Mouse (Mus musculus): ENCODE measurements at regions not wholly inside any gene's neighbourhood (a gene's known extent, or its start where the extent isn't known, plus 50 kb on each side); places are given as distances from the start of the nearest gene placed in this dataset.
"Not testable (repeated sequence)": the region's sequence is repeated elsewhere in the genome, so short reads cannot be mapped to it uniquely, and the experiment has no call there.

- no peaks in the 10 kb centered on the region for H3K27me3 ChIP-seq (ENCODE audit: control insufficient read depth, insufficient read depth, low read length)
- no peaks in the 10 kb centered on the region for H3K4me1 ChIP-seq (ENCODE audit: control insufficient read depth, insufficient read depth, low read length)
- no peak overlapping the region for H3K4me2 ChIP-seq (ENCODE audit: low read depth, low read length)
- WGBS, result 50% methylated on average over 3 of the region's 3 CpGs
- no peak overlapping the region for H3K9ac ChIP-seq (replicated peaks; ENCODE audit: low read length)
- ATAC-seq (replicated peaks; ENCODE audit: insufficient number of reproducible peaks, low FRiP score, low TSS enrichment, low read depth), result no peak
- H3K36me3 ChIP-seq (replicated peaks; ENCODE audit: control insufficient read depth, insufficient read depth, low read depth, low read length), result no peaks in the 10 kb centered on the region
- no peak overlapping the region for H3K4me3 ChIP-seq (ENCODE audit: low read depth, low read length)
- H3K27ac ChIP-seq (replicated peaks; ENCODE audit: low read depth, low read length), result no peak overlapping the region
- no peak for DNase-seq (ENCODE audit: low spot score)
- no peaks in the 10 kb centered on the region for H3K9me3 ChIP-seq (replicated peaks; ENCODE audit: control insufficient read depth, low read length)
These were observed 1151.3 kb upstream of the Prmt6 start for GRCm38 (mm10) chr3:111402135-111402534.

GRCm38 (mm10) chr3:111393127-111393526 lies 1142.3 kb upstream of the Prmt6 start:
- ATAC-seq (replicated peaks; ENCODE audit: insufficient number of reproducible peaks, low FRiP score, low TSS enrichment, low read depth) (no peak), DNase-seq (ENCODE audit: low spot score) (no peak)
- H3K36me3 ChIP-seq (replicated peaks; ENCODE audit: control insufficient read depth, insufficient read depth, low read depth, low read length), result no peaks in the 10 kb centered on the region
- H3K9me3 ChIP-seq (replicated peaks; ENCODE audit: control insufficient read depth, low read length), result no peaks in the 10 kb centered on the region
- no peak overlapping the region for H3K27ac ChIP-seq (replicated peaks; ENCODE audit: low read depth, low read length)
- H3K27me3 ChIP-seq (ENCODE audit: control insufficient read depth, insufficient read depth, low read length), result no peaks in the 10 kb centered on the region
- H3K4me3 ChIP-seq (ENCODE audit: low read depth, low read length), result no peak overlapping the region
- H3K9ac ChIP-seq (replicated peaks; ENCODE audit: low read length), result no peak overlapping the region
- no peaks in the 10 kb centered on the region for H3K4me1 ChIP-seq (ENCODE audit: control insufficient read depth, insufficient read depth, low read length)
- no peak overlapping the region for H3K4me2 ChIP-seq (ENCODE audit: low read depth, low read length)

- not testable (repeated sequence) for ATAC-seq (replicated peaks; ENCODE audit: insufficient number of reproducible peaks, low FRiP score, low TSS enrichment, low read depth); H3K9ac ChIP-seq (replicated peaks; ENCODE audit: low read length); H3K36me3 ChIP-seq (replicated peaks; ENCODE audit: control insufficient read depth, insufficient read depth, low read depth, low read length); H3K27me3 ChIP-seq (ENCODE audit: control insufficient read depth, insufficient read depth, low read length); H3K27ac ChIP-seq (replicated peaks; ENCODE audit: low read depth, low read length); H3K4me2 ChIP-seq (ENCODE audit: low read depth, low read length); H3K4me3 ChIP-seq (ENCODE audit: low read depth, low read length); H3K9me3 ChIP-seq (replicated peaks; ENCODE audit: control insufficient read depth, low read length); DNase-seq (ENCODE audit: low spot score); H3K4me1 ChIP-seq (ENCODE audit: control insufficient read depth, insufficient read depth, low read length)
- 17% methylated on average over 1 of the region's 1 CpGs for WGBS
These were observed 1141.9 kb upstream of the Prmt6 start for GRCm38 (mm10) chr3:111392713-111393112.

GRCm38 (mm10) chr3:111386745-111387144 lies 1135.9 kb upstream of the Prmt6 start:
- WGBS, result 73% methylated on average over 1 of the region's 1 CpGs
- DNase-seq (ENCODE audit: low spot score), result no peak

GRCm38 (mm10) chr3:111386334-111386733 lies 1135.5 kb upstream of the Prmt6 start:
- Histone ChIP-seq H3K27me3 (ENCODE audit: control insufficient read depth, insufficient read depth, low read length) (no peaks in the 10 kb centered on the region), H3K9me3 (replicated peaks; ENCODE audit: control insufficient read depth, low read length) (no peaks in the 10 kb centered on the region), H3K9ac (replicated peaks; ENCODE audit: low read length) (no peak overlapping the region), H3K4me3 (ENCODE audit: low read depth, low read length) (no peak overlapping the region), H3K4me1 (ENCODE audit: control insufficient read depth, insufficient read depth, low read length) (no peaks in the 10 kb centered on the region), H3K4me2 (ENCODE audit: low read depth, low read length) (no peak overlapping the region), H3K27ac (replicated peaks; ENCODE audit: low read depth, low read length) (no peak overlapping the region), H3K36me3 (replicated peaks; ENCODE audit: control insufficient read depth, insufficient read depth, low read depth, low read length) (no peaks in the 10 kb centered on the region)
- ATAC-seq (replicated peaks; ENCODE audit: insufficient number of reproducible peaks, low FRiP score, low TSS enrichment, low read depth) (no peak), DNase-seq (ENCODE audit: low spot score) (no peak)

More at GRCm38 (mm10) chr3:111386745-111387144, 1135.9 kb upstream of the Prmt6 start:
- Histone ChIP-seq H3K4me3 (ENCODE audit: low read depth, low read length) (no peak overlapping the region), H3K36me3 (replicated peaks; ENCODE audit: control insufficient read depth, insufficient read depth, low read depth, low read length) (no peaks in the 10 kb centered on the region), H3K9ac (replicated peaks; ENCODE audit: low read length) (no peak overlapping the region), H3K4me2 (ENCODE audit: low read depth, low read length) (no peak overlapping the region), H3K27me3 (ENCODE audit: control insufficient read depth, insufficient read depth, low read length) (no peaks in the 10 kb centered on the region), H3K27ac (replicated peaks; ENCODE audit: low read depth, low read length) (no peak overlapping the region), H3K9me3 (replicated peaks; ENCODE audit: control insufficient read depth, low read length) (no peaks in the 10 kb centered on the region), H3K4me1 (ENCODE audit: control insufficient read depth, insufficient read depth, low read length) (no peaks in the 10 kb centered on the region)
- no peak for ATAC-seq (replicated peaks; ENCODE audit: insufficient number of reproducible peaks, low FRiP score, low TSS enrichment, low read depth)

- H3K36me3 ChIP-seq (replicated peaks; ENCODE audit: control insufficient read depth, insufficient read depth, low read depth, low read length), result no peaks in the 10 kb centered on the region
- H3K4me3 ChIP-seq (ENCODE audit: low read depth, low read length), result no peak overlapping the region
- DNase-seq (ENCODE audit: low spot score) (no peak), ATAC-seq (replicated peaks; ENCODE audit: insufficient number of reproducible peaks, low FRiP score, low TSS enrichment, low read depth) (no peak)
- H3K9ac ChIP-seq (replicated peaks; ENCODE audit: low read length), result no peak overlapping the region
- WGBS, result 92% methylated on average over 7 of the region's 7 CpGs
- H3K27me3 ChIP-seq (ENCODE audit: control insufficient read depth, insufficient read depth, low read length), result no peaks in the 10 kb centered on the region
- no peaks in the 10 kb centered on the region for H3K9me3 ChIP-seq (replicated peaks; ENCODE audit: control insufficient read depth, low read length)
- H3K27ac ChIP-seq (replicated peaks; ENCODE audit: low read depth, low read length), result no peak overlapping the region
- H3K4me1 ChIP-seq (ENCODE audit: control insufficient read depth, insufficient read depth, low read length), result no peaks in the 10 kb centered on the region
- H3K4me2 ChIP-seq (ENCODE audit: low read depth, low read length), result no peak overlapping the region
These were observed 1134.8 kb upstream of the Prmt6 start for GRCm38 (mm10) chr3:111385627-111386026.

GRCm38 (mm10) chr3:111371259-111371658 lies 1120.5 kb upstream of the Prmt6 start:
- Histone ChIP-seq H3K4me1 (ENCODE audit: control insufficient read depth, insufficient read depth, low read length) (no peaks in the 10 kb centered on the region), H3K9ac (replicated peaks; ENCODE audit: low read length) (no peak overlapping the region), H3K36me3 (replicated peaks; ENCODE audit: control insufficient read depth, insufficient read depth, low read depth, low read length) (no peaks in the 10 kb centered on the region), H3K4me2 (ENCODE audit: low read depth, low read length) (no peak overlapping the region), H3K27me3 (ENCODE audit: control insufficient read depth, insufficient read depth, low read length) (no peaks in the 10 kb centered on the region), H3K4me3 (ENCODE audit: low read depth, low read length) (no peak overlapping the region), H3K9me3 (replicated peaks; ENCODE audit: control insufficient read depth, low read length) (no peaks in the 10 kb centered on the region), H3K27ac (replicated peaks; ENCODE audit: low read depth, low read length) (no peak overlapping the region)
- ATAC-seq (replicated peaks; ENCODE audit: insufficient number of reproducible peaks, low FRiP score, low TSS enrichment, low read depth) (no peak), DNase-seq (ENCODE audit: low spot score) (no peak)
- WGBS, result 61% methylated on average over 1 of the region's 1 CpGs

GRCm38 (mm10) chr3:111338247-111338646 lies 1087.4 kb upstream of the Prmt6 start:
- peak; percentile 8 for DNase-seq (ENCODE audit: low spot score)
- WGBS, result 46% methylated on average over 2 of the region's 2 CpGs
- no peaks in the 10 kb centered on the region for H3K27me3 ChIP-seq (ENCODE audit: control insufficient read depth, insufficient read depth, low read length)
- H3K9ac ChIP-seq (replicated peaks; ENCODE audit: low read length), result no peak overlapping the region
- no peak for ATAC-seq (replicated peaks; ENCODE audit: insufficient number of reproducible peaks, low FRiP score, low TSS enrichment, low read depth)
- H3K9me3 ChIP-seq (replicated peaks; ENCODE audit: control insufficient read depth, low read length), result no peaks in the 10 kb centered on the region
- H3K4me2 ChIP-seq (ENCODE audit: low read depth, low read length), result no peak overlapping the region
- no peaks in the 10 kb centered on the region for H3K4me1 ChIP-seq (ENCODE audit: control insufficient read depth, insufficient read depth, low read length)
- no peaks in the 10 kb centered on the region for H3K36me3 ChIP-seq (replicated peaks; ENCODE audit: control insufficient read depth, insufficient read depth, low read depth, low read length)
- no peak overlapping the region for H3K27ac ChIP-seq (replicated peaks; ENCODE audit: low read depth, low read length)
- no peak overlapping the region for H3K4me3 ChIP-seq (ENCODE audit: low read depth, low read length)

Measured in embryonic facial prominence, embryonic 11.5 days (tissue).